Mouse (Mus musculus): ENCODE data around the gene Bdp1.

The Bdp1 gene

DNA sequence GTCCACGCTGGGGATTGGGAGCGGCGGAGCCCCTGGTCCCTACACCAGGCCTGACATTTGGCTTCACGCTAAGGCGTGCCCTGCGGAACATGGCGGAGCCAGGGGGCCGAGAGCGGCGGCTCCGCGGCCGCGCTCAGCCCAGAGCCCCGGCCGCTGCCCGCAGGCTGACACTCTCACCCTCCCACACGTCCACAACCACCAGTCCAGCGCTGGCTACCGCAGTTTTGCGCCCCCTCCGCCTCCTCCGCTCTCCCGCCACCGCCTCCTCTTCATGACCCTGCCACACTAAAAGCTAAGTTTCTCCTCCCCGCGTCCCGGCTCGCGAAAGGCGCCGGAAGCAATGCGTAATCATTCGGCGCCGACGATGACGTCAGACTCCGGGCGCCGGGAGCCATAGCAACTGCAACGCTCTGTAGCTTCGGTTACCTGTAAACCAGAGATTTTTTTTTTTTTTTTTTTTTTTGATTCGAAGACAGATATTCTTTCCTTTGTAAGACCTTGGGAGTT lies at the start of gene Bdp1:
Gene Bdp1, minus strand, starts transcription at position 323 of the 507 bp plus-strand sequence.
- peak; percentile 98 for DNase-seq (ENCODE audit: low spot score)

DNA sequence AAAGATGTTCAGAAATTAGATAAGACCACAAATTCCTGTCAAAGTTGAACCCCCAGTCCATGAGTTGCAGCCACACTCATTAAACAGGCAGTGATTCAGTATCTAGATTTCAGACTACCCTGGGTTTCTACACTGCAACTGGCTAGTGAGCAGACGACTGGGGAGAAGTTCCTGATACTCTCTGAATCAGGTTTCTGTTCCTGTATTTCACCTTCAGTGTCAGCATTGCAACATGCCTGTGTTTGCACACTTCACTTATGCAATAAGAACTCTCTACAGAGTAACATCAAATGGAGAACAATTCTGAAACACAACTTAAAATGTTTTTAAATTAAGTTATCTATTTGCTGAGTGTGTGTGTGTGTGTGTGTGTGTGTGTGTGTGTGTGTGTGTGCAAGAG lies 48.8 kb upstream of the Bdp1 start:
- no peak for DNase-seq (ENCODE audit: low spot score)

DNA sequence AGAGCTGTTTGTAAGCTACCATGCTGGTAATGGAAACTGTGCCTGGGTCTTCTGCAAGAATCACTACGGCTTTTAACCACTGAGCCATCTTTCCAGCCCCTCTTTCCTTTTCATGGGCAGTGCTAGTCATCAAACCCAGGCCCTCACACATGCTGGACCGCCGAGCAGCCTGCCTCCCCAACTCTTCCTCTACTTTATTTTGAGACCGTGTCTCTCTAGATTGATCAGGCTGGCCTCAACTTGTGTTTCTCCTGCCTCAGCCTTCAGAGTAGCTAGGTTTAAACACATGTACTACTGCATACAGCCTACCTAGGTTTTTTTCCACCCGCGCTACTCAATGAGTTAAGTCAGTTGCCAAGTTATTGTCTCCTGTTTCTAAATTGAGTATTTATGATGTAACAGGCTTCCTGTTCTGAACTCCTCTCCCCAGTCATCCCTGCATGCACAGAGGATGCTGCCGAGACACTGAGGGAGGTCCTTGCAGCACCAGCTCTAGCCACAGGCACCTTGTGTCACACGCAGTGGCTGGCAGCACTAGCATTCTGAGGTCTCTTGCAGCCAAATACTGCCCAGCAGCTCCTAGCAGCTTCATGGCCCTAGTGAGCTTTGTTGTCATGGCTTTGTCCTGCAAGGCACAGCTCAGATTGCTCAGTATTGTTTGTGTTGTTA lies 37.9 kb upstream of the Bdp1 start:
- no peak for DNase-seq (ENCODE audit: low spot score)

DNA sequence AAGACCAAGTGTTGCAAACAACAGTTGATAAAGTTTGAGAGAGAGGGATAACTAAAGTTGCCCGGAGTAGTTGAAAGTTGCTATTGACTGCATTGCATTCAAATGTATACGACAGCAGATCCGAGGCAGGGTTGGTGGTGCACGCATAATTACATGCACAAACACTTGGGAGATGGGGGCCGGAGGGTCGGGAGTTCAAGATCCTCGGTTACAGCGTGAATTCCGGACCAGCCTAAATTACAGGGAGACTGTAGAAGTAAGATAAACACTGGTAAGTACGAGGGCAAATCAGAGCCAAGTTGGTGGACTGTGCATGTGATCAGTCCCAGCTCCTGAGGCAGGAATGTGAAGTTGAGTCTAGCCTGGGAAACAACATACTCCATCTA lies 21.4 kb upstream of the Bdp1 start:
- peak; percentile 35 for DNase-seq (ENCODE audit: low spot score)

DNA sequence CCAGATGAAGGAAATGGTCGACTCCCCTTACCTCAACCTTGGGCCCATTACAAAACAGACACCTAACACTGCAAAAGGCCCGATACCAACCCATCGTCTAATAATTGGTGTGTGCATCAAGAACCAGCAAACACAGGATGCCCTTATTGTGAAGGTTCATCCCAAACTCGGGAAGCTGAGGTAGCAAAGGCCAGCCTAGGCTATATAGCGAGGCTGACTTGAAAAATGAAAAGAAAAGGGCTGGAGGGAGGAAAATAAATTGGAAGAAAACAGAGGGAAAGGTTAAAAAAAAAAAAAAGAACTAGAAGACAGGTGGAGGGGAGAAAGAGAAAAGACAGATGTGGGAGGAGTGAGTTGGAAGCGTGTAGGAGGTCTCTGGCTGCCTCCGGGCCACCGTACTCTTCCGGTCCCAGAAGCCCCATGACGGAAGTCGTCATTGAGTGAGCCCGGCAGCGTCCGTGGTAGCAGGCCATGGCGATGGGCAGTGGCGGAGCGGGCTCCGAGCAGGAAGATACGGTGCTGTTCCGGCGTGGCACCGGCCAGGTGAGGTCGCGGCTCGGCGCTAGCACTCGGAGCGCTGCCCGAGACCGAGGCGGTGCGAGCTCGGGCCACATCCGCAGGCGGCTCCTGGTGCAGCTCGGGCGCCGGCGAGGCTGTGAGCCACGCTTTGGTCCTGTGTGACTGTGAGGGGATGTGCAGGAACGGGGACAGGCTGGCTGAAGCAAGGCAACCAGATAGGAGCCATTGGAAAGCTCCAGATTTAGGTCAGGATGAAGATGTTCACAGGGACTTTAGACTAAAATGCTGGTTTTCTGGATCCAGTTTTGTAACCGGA lies 20.8 kb upstream of the Bdp1 start, which contains the start of gene Smn1:
Gene Smn1, plus strand, starts transcription at position 430 of the 835 bp plus-strand sequence.
- peak; percentile 90 for DNase-seq (ENCODE audit: low spot score)

DNA sequence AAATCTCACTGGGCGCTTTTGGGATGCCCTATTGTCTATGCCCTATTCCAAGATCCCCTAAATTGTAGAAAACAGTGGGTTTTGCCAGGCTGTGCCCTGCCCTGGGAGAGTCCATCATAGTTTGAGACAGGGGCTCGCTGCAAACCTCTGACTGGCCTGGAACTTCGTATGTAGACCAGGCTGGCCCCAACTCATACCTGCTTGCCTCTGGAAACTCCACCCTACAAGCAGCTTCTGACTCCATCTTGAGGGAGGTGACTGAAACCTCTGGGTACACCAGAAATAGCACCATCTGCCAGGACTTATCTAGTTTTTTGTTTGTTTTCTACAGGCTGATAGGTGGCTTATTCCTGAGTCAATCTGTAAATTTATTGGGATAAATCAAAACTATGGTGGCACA lies 20.1 kb upstream of the Bdp1 start:
- DNase-seq (ENCODE audit: low spot score), result no peak

DNA sequence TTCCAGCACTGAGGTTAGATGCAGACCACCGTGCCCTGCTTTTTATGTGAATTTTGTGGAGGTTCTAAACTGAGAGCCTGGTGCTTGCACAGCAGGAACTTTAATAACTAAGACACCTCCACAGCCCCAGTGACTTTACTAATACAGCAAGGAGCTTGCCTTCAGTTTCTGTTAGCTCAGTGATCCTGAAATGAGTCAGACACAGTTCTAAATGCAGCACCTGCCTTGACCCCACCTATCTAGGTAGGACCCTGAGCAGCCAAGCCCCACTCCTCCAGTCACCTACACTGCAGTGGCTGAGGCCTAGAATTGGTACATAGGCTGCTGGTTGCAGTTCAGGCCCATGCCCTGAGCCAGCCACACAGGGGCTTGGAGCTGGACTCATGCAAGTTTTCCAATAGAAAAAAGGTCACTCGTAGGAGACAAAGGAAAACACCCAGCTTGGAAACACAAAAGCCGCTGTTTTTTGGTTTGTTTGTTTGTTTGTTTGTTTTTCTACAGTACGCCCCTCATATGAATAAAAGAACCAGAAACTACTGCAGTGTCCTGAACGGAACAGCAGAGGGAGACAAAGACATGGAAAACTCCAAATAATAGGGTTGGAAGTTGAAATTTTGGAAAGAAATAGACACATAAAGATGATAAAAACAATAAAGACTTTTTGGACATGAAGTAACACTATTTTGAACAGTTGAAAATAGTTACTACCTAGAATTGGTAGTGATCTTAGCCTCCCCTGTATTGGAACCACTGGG lies 8.5 kb upstream of the Bdp1 start:
- DNase-seq (ENCODE audit: low spot score), result no peak

DNA sequence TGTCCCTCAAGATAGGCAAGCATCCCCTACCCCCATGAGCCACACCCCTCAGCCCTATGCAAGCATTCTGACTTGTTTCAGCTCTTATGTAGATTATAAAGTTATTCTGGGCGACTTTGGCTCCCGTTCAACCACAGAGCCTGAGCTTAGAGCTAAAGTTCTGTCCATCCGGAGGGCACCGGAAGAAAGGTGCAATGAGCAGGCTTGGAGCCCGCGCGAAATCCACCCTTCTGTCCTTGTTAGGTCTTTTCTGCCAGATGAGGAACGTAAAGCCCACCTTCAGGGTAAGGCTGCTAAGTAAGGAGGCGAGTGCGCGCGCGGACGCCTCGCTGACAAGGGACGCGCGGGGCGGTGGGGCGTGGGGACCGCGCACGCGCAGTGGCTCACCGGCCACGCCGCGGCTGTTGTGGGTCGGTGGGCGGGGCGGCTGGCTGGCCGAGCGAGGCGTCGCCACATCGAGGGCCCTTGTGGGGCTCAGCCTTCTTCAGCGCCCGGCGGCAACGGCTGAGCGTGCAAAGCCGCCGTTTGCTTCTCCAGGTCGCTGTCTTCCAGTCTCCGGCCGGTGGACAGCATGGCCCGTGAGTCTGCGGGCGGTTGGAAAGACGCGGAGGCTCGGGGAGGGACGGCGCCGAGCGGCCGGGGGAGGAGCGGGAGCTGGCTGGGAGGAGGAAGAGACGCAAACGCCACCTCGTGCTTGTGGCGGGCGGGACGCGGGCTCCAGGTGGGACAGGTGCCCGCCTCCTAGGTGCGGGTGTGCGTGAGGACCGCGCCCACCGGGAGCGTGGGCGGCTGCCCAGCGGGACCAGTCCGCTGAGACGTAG lies 4.0 kb upstream of the Bdp1 start, which contains the start of gene Serf1:
Gene Serf1, plus strand, starts transcription at position 361 of the 821 bp plus-strand sequence.
- DNase-seq (ENCODE audit: low spot score), result peak; percentile 91

DNA sequence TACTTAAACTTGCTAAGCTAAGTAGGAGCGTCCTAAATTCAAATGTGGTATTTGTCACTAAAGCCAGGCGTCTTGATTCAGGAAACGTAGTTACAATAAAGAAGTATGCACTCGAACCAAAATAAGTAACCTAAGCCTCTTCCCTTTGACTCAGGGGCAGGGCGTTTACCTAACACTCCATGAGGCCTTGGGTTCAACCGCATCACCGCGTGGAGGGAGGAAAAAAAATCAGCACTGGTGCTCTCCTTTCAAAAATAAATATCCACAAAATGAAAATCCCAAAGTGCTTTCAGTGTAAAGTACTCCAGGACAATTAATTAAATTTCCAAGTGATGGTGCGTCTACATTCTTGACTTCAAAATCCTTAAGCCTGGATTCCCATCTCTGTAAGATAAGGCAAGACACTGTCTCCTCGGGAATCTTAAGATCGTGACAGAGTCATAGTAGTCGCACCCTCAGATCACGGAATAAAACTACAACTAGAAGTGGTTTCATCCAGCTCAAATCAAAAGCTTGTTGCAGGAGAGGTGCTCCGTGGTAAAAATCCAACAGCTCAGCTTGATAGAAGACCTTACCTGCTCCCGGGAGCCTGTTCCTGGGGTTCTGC lies 715 bp downstream of the Bdp1 start:
- DNase-seq (ENCODE audit: low spot score), result no peak

DNA sequence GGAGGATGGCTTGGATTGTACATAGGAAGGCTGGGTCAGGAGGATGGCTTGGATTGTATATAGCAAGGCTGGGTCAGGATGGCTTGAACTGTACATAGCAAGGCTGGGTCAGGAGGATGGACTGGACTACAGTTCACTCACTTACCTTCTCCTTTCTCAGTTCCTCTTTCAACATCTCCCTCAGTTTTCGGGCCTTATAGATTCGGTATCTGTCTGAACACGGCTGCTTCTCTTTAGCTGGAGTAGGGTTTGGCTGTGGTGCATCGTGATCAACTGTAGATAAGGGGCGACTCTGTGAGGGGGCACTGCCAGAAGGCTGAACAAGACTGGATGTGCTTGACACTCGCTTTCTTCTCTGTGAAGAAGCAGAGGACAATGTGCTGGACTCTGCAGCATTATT lies 5.1 kb downstream of the Bdp1 start:
- DNase-seq (ENCODE audit: low spot score), result no peak

DNA sequence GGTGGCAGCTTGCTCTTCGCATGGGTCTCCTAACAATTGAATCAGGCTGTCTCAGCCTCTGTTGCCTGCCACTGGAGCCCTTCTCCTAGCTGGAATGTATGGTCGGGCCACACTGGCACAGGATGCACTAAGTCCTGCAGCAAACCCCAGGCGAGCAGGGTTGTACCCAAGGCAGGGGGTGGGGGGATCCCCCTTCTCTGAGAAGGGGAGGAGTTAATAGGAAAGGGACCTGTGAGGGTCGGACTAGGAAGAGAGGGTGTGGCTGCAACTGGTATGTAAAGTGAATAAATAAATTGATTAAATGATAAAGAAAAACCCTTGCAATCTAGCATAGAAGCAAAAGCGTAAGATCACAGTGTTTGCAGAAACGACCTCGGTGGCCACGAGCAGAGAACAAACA lies 32.4 kb downstream of the Bdp1 start:
- DNase-seq (ENCODE audit: low spot score), result no peak

DNA sequence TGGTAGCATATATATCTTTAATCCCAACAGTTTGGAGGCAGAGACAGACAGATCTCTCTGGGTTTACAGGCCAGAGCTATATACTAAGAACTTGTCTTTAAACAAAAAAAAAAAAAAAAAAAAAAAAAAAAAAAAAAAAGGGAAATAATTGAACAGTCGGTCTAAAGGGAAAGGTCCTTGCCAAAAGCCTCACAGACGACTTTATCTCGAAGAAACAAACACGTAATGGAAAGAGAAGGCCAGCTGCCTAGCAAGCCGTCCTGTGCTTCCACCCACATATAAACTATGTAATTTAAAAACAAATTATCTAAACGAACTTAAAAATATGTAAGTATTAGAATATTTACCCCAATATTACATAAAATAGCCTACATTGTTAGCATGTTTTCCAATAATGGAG lies 36.0 kb downstream of the Bdp1 start:
- DNase-seq (ENCODE audit: low spot score), result no peak

DNA sequence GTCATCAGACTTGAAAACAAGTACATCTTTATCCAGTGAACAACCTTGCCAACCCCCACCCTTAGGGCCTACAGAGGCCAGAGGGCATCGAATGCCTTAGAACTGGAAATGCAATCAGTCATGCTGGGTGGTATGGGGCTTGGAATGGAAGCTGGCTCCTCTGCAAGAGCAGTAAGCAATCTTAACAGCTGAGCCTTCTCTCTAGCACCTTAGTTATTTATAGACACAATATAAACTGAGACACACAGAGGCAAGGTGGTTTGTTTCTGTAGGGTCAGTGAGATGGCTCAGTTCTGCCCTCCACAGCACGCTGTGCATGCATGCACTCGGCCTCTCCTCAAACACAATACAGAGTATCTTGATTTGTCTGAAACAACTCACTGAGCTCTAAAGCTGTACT lies 39.9 kb downstream of the Bdp1 start:
- DNase-seq (ENCODE audit: low spot score), result no peak

DNA sequence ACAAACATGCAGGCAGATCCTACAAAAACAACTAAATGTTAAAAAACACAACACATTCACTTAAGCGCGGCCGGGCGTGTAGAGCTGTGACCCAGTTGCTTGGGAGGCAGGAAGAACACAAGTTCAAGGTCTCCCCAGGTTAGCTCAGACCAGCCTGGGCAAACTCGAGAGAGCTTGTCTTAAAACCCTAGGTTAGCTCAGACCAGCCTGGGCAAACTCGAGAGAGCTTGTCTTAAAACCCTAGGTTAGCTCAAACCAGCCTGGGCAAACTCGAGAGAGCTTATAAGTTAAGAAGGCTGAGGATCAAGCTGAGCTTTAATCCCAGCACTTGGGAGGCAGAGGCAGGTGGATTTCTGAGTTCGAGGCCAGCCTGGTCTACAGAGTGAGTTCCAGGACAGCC lies 46.1 kb downstream of the Bdp1 start:
- peak; percentile 42 for DNase-seq (ENCODE audit: low spot score)

DNA sequence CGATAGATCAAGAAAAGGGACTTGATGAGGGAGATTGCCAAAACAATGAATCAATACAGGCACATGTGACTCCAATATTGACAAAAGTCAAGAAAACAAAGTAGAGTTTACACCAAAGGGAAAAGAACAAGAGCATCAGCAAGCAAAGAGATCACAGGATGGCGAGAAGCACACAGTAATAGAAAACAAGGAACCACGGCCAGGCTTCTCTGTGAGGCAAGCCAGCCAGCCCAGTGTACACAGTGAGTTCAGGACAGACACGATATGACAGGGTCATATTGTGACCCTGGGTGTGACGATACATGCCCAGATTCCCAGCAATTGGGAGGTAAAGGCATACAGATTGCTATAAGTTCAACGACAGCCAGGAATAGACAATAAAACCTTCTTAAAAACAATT lies 77.9 kb downstream of the Bdp1 start:
- DNase-seq (ENCODE audit: low spot score), result no peak

DNA sequence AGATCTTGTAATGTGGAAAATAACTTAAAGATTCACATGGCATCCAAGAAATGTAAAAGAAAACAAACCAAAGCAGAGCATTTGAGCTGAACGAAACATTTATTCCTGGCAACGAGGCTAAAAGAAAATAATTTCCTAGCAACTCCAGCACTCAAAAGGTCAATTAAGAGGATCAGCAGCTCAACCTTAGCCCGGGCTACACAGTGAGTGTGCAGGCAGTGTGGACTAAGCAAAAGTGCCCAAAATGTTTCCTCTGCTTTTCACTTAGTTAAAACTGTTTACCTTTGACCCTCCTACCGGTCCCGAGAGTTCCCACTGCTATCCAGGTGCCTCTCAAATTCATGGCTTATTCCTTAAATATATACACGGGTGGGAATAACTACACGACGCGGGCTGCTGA lies 87.0 kb downstream of the Bdp1 start:
- no peak for DNase-seq (ENCODE audit: low spot score)

DNA sequence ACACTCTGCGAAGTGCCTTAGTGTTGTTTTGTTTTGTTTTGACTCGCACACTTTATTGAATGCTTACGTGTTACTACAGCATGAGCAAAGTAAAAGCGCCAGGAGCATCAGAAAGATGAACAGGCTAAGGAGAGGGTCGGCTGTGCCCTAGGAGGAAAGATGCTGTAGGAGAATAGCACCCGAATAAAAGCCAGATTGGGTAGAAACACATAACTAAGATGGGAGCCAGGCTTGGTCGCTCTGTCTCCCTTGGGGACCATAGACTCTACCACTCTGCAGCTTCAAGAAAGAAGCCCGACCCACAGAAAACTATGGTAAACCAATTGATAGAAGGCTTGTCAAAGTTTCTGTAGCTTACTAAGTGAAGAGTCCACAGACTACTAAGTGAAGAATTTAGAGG lies 87.9 kb downstream of the Bdp1 start:
- no peak for DNase-seq (ENCODE audit: low spot score)

DNA sequence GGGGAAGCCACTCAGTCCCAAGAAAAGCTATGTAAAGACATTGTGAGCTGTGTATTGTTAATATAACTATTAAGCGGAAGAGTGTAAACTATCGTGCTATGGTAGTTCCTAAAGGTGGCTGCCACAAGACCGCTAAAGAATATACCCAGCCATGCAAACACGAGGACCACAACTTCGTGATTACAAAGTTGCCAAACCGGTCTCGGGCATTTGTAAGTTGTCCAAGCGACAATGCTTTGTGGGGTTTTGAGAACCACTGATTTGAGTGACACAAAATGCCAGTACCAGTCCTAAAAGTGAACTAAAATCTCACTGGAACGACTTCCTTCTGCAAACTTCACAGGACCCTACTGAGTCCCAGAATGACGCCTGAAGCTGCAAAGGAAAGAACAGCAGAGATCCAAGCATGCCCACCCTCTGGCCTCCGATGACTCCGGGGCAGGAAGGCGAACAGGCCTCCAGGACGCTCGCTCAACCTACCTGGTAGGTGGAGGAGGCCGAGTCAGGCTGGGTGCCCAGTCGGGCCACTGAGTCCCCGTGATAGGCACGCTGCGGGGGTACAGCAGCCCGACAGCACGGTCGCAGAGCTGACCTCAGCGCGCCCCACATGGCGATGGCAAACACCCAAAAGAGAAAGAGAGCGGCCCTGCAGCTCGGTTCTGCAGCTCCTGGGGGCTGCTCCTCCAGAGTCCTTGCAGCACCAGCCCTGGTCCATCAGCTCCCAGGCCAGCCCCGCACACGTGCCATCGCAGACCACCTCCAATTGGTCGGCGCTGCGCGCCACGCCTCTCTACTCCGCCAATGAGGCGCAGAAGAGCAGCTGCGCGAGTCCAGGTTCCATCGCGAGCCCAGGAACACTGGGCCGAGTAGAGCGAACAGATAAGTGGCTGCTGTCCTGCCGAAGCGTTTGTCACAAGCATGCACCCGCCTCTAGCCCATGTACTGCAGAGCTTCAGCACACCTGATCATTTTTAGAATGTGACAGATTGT lies 88.7 kb downstream of the Bdp1 start, which contains the start of gene Mccc2:
Gene Mccc2, minus strand, starts transcription at position 734 of the 990 bp plus-strand sequence.
- DNase-seq (ENCODE audit: low spot score), result peak; percentile 84

DNA sequence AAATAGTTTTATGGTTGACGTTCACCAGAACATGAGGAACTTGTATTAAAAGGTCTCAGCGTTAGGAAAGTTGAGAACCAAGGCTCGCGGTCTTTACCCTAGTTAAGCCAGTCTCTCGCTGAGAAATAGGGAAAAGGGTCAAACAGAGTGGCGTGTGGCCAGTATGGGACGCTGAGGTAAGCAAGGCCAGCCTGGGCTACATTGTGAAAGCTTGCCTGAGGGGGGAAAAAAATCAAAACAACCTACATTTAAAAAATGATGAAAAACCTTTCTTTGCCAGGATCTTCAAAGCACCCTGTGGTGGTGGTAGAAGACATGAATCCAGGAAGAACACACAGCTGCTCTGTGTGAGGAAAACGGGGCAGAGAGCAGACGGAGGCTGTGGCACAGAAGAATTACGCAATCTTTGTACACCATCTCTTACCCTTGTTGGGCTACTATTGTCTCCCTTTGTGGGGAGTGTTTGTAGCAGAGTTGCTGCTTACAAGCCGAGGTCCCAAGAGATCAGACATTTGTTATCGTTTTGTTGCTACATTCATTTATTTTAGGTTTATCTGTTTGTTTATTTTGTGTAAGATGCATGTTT lies 97.9 kb downstream of the Bdp1 start:
- no peak for DNase-seq (ENCODE audit: low spot score)

All from testis, postnatal 10 days (tissue).